Mouse (Mus musculus): ENCODE measurements around the gene Ift52. TPM values are rescaled to one million over a fixed set of nuclear protein-coding genes. Genes with fewer than 3 reads are reported as not detected.

Ift52 gene
- 37.6 and 41.9 TPM in 2 replicates for polyA plus RNA-seq (2012; rRNA removed)

DNA sequence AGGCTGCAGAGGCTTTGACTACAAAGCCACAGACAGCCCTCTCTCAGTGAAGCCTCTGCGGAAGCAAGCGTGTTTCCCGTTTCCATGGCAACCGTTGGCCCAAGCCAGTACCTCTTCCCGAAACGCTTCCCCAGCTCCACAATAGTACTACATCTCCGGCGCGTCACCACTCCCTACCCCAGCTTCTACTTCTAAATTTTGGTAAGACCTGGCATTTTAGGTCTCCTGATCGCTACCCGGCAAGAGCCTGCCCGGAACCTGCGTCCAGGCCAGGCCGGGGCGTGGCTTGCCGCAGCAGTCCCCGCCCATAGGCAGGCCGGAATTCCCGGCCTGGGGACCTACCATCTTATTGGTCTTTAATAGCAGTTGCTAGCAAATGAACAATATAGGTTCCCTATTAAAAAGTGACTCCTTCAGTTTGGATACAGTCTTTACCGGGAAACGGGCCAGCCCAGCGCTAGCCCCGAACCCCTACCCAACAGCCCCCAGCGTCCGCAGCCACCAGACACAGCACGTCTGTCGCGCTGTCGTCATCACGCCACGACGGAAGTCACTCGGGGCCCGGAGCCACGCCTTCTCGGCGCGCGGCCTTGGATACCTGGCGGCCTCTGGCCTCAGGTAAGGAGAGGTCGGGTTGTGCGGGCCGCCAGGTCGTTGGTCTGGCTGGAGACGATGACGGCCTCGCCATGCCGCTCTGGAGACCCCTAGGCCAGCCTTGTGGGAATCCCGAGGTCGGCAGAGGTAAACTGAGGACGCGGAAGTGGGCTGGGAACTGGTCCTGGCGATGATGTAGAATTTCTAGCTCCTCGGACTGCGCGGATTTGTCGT lies at the start of gene Ift52:
Gene Ift52, plus strand, starts transcription at position 439 of the 828 bp plus-strand sequence.

DNA sequence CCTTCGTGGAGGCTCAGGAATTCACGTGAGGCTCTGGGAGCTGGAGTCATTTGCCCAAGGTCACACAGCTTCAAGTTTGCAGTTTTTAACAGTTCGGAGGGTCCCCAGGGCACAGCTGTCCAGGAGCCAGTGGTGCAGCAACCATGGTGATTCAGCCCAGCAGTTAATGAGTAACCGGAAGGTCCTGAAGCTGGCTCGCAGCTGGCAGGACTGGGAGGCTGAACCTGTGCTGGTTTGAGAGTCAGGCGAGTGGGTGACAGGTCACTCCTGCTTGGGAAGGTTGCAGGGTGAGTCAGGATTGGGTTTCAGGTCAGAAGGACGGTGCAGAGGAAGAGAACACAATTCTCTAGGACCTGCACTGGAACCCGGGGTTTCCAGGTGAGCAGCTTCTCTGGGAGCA lies 29.9 kb upstream of the Ift52 start, which contains the start of gene Sgk2:
Gene Sgk2, plus strand, starts transcription at position 113 of the 400 bp plus-strand sequence.

DNA sequence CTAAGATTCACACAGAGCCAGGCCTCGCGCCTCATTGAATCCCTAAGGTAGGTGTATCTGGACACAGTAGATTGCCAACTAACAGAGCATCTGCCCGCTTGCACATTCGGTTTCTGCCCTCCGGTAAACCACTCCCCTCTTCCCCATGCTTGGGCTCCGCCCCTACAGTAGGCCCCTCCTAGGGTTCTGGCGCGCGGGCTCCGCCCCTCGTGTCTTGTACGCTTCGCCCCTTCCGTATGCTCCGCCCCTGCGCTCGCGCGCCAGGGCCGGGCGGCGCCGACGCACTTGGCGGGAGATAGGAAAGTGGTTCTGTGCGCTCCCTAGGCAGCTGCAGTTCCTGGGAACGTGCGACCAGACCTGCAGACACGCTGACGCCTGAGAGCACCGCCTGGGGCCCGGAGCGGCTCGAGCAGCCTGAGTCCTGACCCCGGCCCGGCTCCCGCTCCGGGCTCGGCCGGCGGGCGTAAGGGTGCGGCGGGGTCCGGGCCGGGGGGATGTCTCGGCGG lies 37.2 kb downstream of the Ift52 start, which contains the start of gene Mybl2:
Gene Mybl2, plus strand, starts transcription at position 353 of the 506 bp plus-strand sequence.

DNA sequence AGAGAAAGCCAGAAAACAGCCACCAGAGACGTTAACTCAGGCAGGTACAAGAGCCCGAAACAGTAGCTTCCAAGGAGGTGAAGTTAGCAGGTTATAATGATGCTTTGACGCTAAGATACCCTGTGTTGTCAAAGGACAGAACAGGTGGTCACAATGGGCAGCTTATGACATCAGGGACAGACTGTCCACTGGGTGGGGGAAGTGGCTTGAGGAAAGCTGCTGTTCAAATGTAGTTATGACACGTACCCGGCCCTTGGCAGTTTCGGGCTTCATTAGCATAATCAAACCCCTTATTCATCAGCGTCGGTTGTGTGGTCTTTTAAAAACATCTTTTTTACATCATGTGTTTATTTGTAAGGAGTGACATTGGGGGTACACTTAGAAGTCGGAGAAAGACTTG lies 70.6 kb downstream of the Ift52 start, which contains the start of gene Gtsf1l:
Gene Gtsf1l, minus strand, starts transcription at position 128 of the 400 bp plus-strand sequence.

Other genes with a start within 250 kb of the Ift52 start
- 512 and 624 TPM in 2 replicates for gene Srsf6, start 85.8 kb upstream of the Ift52 start, polyA plus RNA-seq (2012; rRNA removed)
- 0.67 and 0.73 TPM in 2 replicates for gene L3mbtl1, start 73.9 kb upstream of the Ift52 start, polyA plus RNA-seq (2012; rRNA removed)
- gene Sgk2, start 30.0 kb upstream of the Ift52 start, polyA plus RNA-seq (2012; rRNA removed), result 0.13 and 0.19 TPM in 2 replicates
- 33.6 and 38.1 TPM in 2 replicates for gene Mybl2, start 37.3 kb downstream of the Ift52 start, polyA plus RNA-seq (2012; rRNA removed)
- not detected in 2 replicates for gene Gtsf1l, start 70.5 kb downstream of the Ift52 start, polyA plus RNA-seq (2012; rRNA removed)
- gene Tox2, start 185.8 kb downstream of the Ift52 start, polyA plus RNA-seq (2012; rRNA removed), result 26.8 and 34.8 TPM in 2 replicates